15 mouse cellular contexts compared by ENCODE assay signal in the genomic region with DNA sequence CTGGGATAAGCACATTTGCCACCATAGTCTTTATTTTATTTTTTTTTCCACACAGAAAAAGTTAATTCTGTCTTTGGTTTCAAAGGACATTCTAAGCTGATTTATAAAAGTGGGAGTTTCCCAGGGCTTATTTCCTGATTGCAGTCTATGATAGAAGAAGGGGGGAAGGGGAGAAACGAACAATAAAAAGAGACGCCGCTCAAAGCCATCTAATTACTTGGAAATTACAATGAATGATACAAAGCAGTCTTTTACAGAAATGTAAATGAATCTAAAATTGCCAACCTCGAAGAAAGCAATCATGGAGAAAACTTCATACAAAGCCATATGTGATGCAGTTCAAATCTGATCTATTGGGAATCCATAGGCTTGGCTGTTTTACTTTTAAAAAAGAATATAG. TPM values are rescaled to one million over a fixed set of nuclear protein-coding genes. Genes with fewer than 3 reads are reported as not detected.
DNase-seq lines count a peak whose midpoint lies in the region; ATAC-seq and TF ChIP-seq lines count a peak whose summit lies in the region.
"Had no signal": no experiment of that assay in that cellular context is flagged by ENCODE, and none has a peak within 500 bp of the region (broad histone marks: within the 10 kb centered on the region; RNA-seq: fewer than 3 reads in every experiment).

No protein-coding gene starts in this region.

- 6% methylated on average over 4 of the region's 4 CpGs for WGBS in forebrain, embryonic 14.5 days
- 22% methylated on average over 4 of the region's 4 CpGs for WGBS in forebrain, embryonic 12.5 days
- 8% methylated on average over 4 of the region's 4 CpGs for WGBS in forebrain, embryonic 16.5 days

- TF ChIP-seq POLR2A in brain, embryonic 14.5 days (IDR thresholded peaks at IDR 0.05; ENCODE audit: borderline replicate concordance, extremely low read depth, insufficient read depth, insufficient read length, poor library complexity, severe bottlenecking): no peak

- no peak overlapping the region for H3K4me2 ChIP-seq in forebrain, embryonic 14.5 days (ENCODE audit: low read length)
- H3K4me2 ChIP-seq in forebrain, embryonic 12.5 days: no peak overlapping the region
- H3K4me2 ChIP-seq in forebrain, embryonic 16.5 days (ENCODE audit: low read length): no peak overlapping the region
- H3K4me2 ChIP-seq: embryonic facial prominence, embryonic 12.5 days had no signal

- peak; percentile 55 for DNase-seq in forebrain, embryonic 14.5 days (ENCODE audit: low spot score)
- DNase-seq in brain, embryonic 14.5 days (ENCODE audit: low read depth): peak; percentile 60
- DNase-seq in right cerebral cortex, postnatal 36 days (ENCODE audit: low spot score in 2 of 2): no peak
- no peak for DNase-seq in adrenal gland, postnatal 25 days
- DNase-seq: adrenal gland, adult 2 months; adrenal gland, postnatal 14 days; cerebellum, adult 11-12 months; cerebellum, adult 2 months; cerebellum, adult 9-10 months; cerebellum, postnatal 10 days; cerebellum, postnatal 25 days had no signal

- H3K27me3 ChIP-seq in forebrain, embryonic 14.5 days (replicated peaks; ENCODE audit: control insufficient read depth, insufficient read depth, low read length): no peaks in the 10 kb centered on the region
- H3K27me3 ChIP-seq in forebrain, embryonic 12.5 days: no peaks in the 10 kb centered on the region
- no peaks in the 10 kb centered on the region for H3K27me3 ChIP-seq in forebrain, embryonic 16.5 days (replicated peaks; ENCODE audit: control insufficient read depth, insufficient read depth, low read length)
- H3K27me3 ChIP-seq: embryonic facial prominence, embryonic 12.5 days had no signal

- no peaks in the 10 kb centered on the region for H3K9me3 ChIP-seq in forebrain, embryonic 14.5 days (replicated peaks; ENCODE audit: control insufficient read depth, low read length)
- H3K9me3 ChIP-seq in forebrain, embryonic 12.5 days: no peaks in the 10 kb centered on the region
- no peaks in the 10 kb centered on the region for H3K9me3 ChIP-seq in forebrain, embryonic 16.5 days (ENCODE audit: control insufficient read depth, low read length)
- H3K9me3 ChIP-seq: embryonic facial prominence, embryonic 10.5 days; embryonic facial prominence, embryonic 12.5 days had no signal

- ATAC-seq in forebrain, embryonic 14.5 days: peak; percentile 69
- no peak for ATAC-seq in forebrain, embryonic 12.5 days (ENCODE audit: low FRiP score)
- peak; percentile 73 for ATAC-seq in forebrain, embryonic 16.5 days

- no peak for TF ChIP-seq CTCF in brain, embryonic 14.5 days (IDR thresholded peaks at IDR 0.05; ENCODE audit: borderline replicate concordance, extremely low read depth, insufficient read depth, insufficient read length)

- H3K9ac ChIP-seq in forebrain, embryonic 14.5 days (ENCODE audit: low read length): no peak overlapping the region
- H3K9ac ChIP-seq in forebrain, embryonic 12.5 days: no peak overlapping the region
- no peak overlapping the region for H3K9ac ChIP-seq in forebrain, embryonic 16.5 days (replicated peaks; ENCODE audit: low read depth, low read length)
- H3K9ac ChIP-seq: embryonic facial prominence, embryonic 12.5 days had no signal

- H3K4me3 ChIP-seq in forebrain, embryonic 14.5 days (ENCODE audit: low read depth, low read length): no peak overlapping the region
- no peak overlapping the region for H3K4me3 ChIP-seq in forebrain, embryonic 12.5 days (replicated peaks)
- H3K4me3 ChIP-seq in forebrain, embryonic 16.5 days (replicated peaks; ENCODE audit: low read length): no peak overlapping the region
- H3K4me3 ChIP-seq: embryonic facial prominence, embryonic 10.5 days; embryonic facial prominence, embryonic 12.5 days had no signal

- H3K4me1 ChIP-seq in forebrain, embryonic 14.5 days (ENCODE audit: control insufficient read depth, insufficient read depth, low read length): peaks cover 7% of the 10 kb centered on the region; the same call in 1 of the 2 replicates
- H3K4me1 ChIP-seq in forebrain, embryonic 12.5 days: peaks cover 6% of the 10 kb centered on the region; the same call in 1 of the 2 replicates
- peaks cover 5% of the 10 kb centered on the region; the same call in 1 of the 2 replicates for H3K4me1 ChIP-seq in forebrain, embryonic 16.5 days (replicated peaks; ENCODE audit: control insufficient read depth, insufficient read depth, low read length)

- H3K36me3 ChIP-seq in forebrain, embryonic 14.5 days (ENCODE audit: control insufficient read depth, insufficient read depth, low read length): no peaks in the 10 kb centered on the region
- no peaks in the 10 kb centered on the region for H3K36me3 ChIP-seq in forebrain, embryonic 12.5 days (replicated peaks)
- H3K36me3 ChIP-seq in forebrain, embryonic 16.5 days (ENCODE audit: control insufficient read depth, insufficient read depth): no peaks in the 10 kb centered on the region
- H3K36me3 ChIP-seq: embryonic facial prominence, embryonic 10.5 days; embryonic facial prominence, embryonic 12.5 days had no signal

- H3K27ac ChIP-seq in forebrain, embryonic 14.5 days (ENCODE audit: low read depth, low read length): no peak overlapping the region
- H3K27ac ChIP-seq in forebrain, embryonic 12.5 days: no peak overlapping the region
- no peak overlapping the region for H3K27ac ChIP-seq in forebrain, embryonic 16.5 days (ENCODE audit: low read length)
- H3K27ac ChIP-seq: embryonic facial prominence, embryonic 10.5 days; embryonic facial prominence, embryonic 12.5 days had no signal

RNA-seq across cellular contexts. Expression of a gene that starts 16.0 kb away (rescaled TPM):
- polyA plus RNA-seq in forebrain, embryonic 14.5 days (2014; fragmentation: Nextera tagmentation; extraction: Ambion mirVana): 27.1 and 30.9 TPM in 2 replicates
- 30.2 and 31.3 TPM in 2 replicates for polyA plus RNA-seq in forebrain, embryonic 12.5 days (2016; fragmentation: Nextera tagmentation; extraction: Ambion mirVana)
- 25.3 and 33.3 TPM in 2 replicates for polyA plus RNA-seq in brain, embryonic 14.5 days (2012; rRNA removed)
- 30.4 and 33.6 TPM in 2 replicates for polyA plus RNA-seq in forebrain, embryonic 16.5 days (2015; fragmentation: Nextera tagmentation; extraction: Ambion mirVana)
- 10.6 and 13.0 TPM in 2 replicates for total RNA-seq in adrenal gland, postnatal 25 days (2021)

Comparison
In these comparisons a context has a peak if more than half of its experiments do, and no peak if none do; other contexts are left out.
1. DNase-seq: peak in forebrain, embryonic 14.5 days (single experiment) and brain, embryonic 14.5 days (single experiment); none in right cerebral cortex, postnatal 36 days (0 of 2) and adrenal gland, postnatal 25 days (single experiment).